Mouse (Mus musculus): ENCODE measurements around the gene Tnik.

The Tnik gene

DNA sequence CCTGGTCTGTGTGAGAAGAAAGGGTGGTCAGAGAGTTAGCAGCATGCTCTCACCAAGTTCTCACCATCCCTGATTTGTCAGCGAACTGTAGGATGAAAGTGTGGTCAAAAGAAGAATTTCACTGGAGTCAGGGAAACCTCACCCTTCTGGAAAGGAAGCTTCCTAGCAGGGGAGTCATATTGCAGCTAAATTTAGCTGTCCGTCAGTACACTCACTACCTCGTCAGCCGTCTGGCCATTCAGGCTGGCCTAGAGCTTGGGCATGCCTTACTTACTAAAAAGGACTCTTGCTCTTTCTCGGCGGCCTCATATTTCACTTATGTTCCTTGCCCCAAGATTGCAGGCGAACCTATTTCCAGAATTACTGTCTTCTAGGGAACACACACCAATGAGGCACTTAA is 222.7 kb downstream of the Tnik start:
- no peak for DNase-seq (ENCODE audit: low spot score)

DNA sequence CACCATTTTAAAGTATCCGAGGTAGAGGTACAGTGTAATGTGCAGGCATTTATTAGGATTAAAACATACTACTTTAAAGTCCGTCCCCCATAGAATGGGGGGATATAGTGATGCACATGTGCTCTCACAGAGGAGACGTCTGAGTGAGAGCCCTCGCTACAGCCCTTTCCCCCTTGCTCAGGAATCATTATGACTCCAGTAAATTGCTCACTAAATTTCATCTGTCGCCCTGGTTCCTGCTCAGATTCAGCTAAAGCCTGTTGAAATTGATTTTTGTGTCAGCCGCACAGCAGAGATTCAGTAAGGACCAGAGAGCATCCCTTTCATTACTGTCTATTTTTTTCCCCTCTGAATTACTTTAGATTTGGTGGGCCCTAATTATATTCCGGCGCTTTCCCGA is 224.4 kb downstream of the Tnik start:
- DNase-seq (ENCODE audit: low spot score), result no peak

DNA sequence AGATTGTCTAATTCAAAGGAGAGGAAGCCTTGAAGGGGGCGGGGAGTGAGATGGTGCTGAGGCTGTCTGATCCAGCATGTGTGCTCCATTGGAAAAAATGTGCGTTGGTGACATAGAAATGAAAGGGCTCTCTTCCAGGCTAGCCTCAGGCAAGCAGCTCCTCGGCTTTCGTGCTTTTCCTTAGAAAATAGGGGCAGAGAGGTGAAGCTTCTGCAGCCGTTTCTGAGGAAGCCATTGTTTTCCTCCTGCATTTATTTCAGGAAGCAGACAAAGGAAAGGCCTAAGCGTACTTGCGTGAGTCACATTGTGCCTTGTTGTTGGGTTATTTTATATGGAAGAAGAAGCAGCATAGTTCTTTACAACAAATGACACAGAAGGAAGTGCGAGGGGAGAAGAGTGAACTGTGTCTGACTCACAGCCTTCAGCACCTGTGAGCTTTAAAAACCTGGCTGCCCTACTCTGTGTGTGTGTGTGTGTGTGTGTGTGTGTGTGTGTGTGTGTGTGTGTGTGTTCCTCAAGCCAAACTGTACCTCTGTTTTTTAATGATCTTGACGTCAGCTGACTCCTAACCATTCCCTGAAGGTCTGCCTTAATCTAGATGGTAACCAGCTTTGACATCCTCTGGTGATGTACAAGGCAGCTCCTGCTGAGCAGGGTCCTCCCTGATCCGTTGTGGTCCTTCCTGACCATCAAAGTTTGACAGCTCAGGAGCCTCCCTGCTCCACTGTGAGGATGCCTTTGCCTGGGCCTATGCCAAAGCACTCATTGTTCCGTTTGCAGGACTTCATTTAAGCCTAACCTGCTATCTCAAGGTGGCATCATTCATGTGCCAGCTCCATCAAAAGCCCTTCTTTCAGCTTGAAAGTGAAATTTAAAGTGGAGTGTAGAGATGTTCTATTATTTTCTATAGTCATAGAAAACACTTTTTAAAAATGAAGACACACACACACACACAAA is 228.3 kb downstream of the Tnik start:
- DNase-seq (ENCODE audit: low spot score), result no peak

DNA sequence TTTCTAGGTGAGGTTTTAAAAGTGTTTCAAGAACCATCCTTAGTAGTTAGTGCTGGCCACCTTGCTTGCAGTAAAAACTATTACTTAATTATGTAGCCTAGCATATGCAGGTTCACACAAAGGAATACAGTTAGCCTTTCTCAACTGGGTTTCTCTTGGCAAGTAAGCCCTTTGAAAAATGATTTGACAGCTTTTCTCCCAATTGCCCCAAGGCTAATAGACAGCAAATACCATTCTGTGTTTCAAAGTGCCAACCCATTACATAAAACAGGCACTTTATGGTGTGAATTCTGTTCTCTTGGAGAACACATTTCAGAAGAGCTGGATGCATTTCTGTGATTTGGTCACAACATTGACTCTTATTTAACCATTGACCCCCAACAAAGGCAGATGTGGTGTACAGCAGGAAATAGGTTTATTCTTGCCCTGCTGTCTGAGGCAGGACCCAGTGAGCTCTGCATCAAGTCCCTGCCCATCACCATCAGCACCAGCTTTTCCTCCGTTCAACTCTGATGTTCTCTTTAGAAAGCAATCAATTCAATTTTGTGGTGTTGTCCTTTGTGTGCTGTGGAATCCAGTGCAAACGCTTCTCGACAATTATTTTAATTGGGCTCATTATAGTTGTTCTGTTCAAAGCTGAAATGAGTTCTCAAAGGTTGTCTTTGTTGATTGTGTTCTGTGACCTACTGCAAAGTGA is 233.9 kb downstream of the Tnik start:
- DNase-seq (ENCODE audit: low spot score), result no peak

DNA sequence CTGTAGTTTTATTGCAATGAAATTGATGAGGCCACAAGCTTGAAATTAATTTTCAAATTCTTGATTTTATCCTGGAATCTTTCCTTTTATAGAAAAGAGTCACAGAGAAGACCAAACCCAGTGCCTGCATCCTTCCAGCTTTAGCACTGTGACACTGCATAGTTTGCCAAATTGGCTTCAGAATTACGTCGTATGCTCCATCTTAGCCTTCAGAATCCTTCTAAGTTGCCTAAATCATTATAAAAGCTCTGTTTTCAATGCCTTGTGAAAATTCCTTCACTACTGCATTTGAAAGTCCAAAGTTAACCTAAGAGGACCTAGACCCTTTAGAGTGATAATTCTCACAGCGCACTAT is 234.5 kb downstream of the Tnik start:
- DNase-seq (ENCODE audit: low spot score), result no peak

DNA sequence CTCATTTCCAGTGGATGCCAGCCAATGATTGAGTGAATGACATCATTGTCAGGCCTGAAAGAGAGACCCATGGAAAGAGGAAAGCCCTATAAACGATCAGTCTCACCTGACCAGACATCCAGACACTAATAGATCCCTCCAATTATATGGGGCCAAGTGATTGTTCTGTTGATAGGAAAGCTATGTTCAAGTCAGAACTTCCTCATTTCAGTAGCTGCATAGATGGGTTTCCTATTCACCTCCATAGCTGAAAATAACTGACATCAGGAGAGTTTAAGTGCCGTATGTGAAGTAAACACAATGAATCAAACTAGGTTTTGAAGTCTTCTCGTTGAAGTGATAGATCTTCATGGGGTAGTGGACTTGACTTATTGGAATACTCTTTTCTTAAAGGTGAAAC is 239.7 kb downstream of the Tnik start:
- DNase-seq (ENCODE audit: low spot score), result no peak

DNA sequence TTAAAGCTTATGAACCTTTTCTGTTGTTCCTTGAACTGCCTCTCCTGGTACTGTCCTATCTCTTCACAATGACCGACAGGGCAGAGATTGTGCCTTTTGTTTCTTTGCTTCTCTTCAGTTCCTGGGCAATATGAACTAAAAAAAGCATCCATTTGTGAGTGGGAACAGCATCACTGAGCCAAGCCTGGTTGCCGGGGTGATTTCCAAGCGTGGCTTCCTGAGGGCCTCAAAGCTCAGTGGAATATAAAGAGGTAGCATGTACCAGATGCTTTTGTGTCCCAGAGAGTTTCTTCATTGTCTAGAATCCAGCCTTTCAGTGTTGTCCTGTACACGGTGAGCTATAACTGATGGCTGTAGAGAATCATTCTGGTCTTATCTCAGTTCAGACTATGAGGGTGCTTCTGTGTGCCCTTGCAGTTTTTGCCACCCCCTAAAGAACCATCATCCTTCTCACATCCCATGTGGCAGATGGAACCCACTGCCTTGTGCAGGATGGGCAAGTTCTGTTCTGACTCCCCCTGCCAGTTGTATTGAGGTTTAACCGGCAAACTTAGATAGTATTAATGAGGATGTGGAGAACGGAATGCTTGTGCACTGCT is 246.4 kb downstream of the Tnik start:
- no peak for DNase-seq (ENCODE audit: low spot score)

DNA sequence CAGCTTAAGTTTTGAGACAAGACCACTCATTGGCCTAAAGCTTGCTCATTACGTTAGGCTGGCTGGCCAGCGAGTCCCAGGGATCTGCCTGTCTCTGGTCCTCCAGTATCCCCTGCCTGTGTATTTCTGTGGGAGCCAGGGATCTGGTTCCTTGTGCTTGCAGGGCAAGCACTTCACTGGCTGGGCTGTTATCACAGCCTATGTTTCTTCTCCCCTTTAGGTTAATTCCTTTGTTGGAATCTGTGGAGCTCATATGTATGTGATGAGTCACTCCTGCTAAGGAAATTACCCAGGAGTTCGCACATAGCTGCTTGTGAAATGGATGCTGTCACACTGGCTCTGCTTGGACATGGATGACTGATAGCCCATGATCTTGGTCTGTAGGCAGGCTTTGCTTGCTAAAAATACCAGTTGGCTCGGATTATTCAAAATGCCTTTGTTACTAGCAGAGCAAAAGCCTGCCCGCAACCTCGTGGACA is 260.0 kb downstream of the Tnik start:
- DNase-seq (ENCODE audit: low spot score), result no peak

DNA sequence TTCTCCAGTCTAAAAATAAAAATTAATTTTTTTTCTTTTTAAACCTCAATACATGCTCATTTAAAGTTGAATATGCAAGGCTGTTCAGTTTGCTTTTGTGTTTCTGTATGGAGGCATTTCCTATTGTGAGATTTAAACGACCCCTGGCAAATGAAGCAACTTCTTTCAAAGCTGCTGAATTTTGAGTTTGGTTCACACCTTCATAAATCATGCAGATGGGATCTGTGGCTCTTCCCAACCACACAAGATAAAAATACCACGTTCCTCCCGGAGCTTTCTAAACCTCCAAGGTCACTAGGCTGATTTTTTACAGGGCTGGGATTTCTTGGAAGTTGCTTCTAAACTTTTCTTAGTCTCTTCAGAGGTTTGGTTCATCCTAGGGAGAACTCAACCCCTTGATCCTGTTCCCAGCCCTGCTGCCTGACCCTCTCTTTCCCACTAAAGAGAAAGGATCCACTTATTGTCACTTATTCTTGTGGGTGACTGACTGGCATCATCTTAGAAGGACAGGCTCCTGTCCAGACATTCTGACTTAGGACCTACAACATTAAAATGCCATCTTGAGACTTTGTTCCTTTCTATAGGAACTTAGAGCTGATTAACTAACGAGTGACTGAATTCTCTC is 260.6 kb downstream of the Tnik start:
- DNase-seq (ENCODE audit: low spot score), result no peak

DNA sequence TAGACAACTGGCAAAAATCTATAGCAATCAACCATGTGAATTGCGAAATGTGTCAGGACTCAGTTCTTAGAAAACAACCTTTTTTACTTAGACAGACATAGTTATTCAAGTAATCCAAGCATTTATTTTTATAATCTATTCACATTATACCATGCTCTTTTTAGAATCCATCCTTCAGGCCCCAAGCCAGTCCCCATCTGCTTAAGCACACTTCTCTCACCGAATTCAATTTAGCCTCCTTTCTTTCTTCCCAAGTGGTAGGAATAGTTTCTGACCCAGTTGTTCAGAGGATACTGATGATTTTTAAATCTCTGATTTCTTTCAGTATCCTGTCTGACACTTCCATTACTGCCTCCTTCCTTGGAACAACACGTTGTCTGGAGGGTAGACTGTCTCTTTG is 261.5 kb downstream of the Tnik start:
- no peak for DNase-seq (ENCODE audit: low spot score)

DNA sequence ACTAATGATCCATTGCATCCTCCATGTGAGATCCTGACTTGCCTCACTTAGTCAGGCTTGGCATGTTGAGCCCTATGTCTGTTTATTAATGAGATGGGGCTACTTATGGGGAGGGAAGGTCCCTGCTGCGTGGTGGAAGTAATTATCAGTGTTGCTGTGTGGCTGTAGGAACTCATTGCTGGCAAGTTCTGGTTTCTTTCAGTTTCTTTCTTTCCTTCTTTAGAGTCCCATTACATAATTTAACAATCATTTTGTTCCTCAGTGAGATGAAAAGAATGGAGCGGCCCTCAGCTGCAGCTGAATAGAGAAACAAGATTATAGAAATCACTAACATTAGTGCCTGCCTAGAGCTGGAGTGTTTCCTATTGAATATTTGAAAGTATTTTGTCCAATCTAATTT is 263.7 kb downstream of the Tnik start:
- no peak for DNase-seq (ENCODE audit: low spot score)

DNA sequence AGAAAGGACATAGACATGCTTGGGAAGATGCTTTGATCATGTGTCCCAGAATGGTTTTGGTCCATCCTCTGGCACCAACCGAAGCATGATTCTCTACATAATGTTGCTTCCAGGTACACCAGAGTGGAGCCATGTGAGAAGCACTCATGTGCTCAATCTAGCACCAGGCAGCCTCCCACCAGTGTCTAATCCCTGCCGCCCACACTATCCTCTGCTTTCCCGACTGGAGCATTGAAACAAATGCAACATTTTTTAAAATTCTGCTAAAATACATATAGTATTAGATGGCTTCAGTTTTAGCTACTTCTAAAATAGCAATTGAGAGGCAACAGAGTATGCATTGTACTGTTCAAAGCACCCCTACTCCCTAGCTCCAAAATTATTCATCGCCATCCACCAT is 264.2 kb downstream of the Tnik start:
- no peak for DNase-seq (ENCODE audit: low spot score)

DNA sequence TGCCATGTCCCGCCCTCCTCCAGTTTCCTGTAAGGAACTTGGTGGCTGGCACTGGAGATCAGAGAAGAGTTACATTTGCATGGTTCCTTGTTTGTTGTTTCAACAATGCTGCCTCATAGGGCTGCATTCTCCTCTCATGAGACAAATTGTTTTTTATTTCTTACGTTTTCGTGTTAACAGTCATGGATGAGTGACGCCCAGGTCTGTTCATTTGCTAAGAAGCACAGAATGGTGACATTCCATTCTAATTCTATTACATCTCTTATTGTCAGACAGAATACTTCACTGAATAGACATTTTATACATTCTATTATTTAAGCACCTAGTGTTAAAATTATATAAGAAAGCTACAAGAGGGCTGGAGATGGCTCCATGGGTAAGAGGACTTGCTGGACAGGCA is 266.5 kb downstream of the Tnik start:
- DNase-seq (ENCODE audit: low spot score), result no peak

DNA sequence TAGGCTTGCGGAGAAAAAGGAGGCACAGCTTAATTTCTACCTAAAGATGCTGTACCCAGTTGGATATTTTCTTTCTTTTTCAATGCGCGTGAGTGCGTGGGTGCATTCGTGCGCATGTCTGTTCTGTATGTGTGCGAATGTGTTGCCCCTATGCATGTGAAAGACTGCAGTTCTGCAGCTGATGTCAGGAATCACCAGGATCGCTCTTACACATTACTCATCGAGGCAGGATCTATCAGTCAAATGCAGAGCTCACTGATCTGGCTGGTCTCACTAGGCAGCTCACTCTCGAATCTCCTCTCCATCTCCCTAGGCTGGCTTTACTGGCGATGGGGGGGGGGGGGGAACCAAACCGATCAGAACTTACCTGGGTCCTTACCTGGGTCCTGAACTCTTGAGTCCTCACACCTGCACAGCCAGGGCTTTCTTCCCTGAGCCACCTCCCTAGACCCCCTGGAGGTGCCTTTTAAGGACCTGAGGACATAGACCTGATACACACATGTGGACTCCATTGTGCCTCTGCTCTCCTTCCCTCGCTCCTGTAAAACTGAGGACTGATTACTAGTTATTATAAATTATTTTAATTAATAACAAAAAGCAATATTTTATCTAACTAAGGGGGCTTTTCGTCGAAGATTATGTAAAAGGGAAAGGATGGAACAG is 268.4 kb downstream of the Tnik start:
- DNase-seq (ENCODE audit: low spot score), result no peak

DNA sequence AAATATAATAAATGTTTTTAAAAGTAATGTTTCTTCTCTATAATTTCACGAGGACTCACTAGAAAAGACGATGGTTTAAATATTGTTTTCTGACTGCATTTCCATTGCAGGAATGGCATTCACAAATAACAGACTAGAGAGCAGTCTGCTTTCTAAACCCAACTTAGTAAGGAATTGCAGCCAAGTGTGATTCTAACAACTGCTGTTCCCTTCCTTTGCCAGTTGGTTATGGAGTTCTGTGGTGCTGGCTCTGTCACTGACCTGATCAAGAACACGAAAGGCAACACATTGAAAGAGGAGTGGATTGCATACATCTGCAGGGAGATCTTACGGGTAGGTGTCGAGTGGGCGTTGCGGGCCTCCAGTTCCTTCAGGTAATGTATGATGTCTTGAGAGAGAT is 269.7 kb downstream of the Tnik start:
- no peak for DNase-seq (ENCODE audit: low spot score)

DNA sequence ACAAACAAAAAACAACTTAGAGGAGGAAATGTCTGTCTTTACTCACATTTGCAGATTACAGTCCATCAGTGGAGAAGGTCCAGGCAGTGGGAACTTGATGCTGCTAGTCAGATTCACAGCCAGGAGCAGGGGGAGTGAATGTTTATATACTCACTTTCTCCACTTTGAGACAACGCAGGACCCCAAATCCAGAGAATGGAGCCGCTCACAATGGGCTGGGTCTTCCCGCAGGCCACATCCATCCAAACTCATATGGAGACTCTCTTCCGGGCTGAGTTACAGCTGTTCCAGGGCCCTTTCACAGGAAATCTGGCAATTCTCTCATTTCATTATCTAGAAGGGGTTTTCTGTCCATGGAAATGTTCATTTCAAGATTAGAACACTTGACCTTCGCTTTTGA is 277.1 kb downstream of the Tnik start:
- no peak for DNase-seq (ENCODE audit: low spot score)

DNA sequence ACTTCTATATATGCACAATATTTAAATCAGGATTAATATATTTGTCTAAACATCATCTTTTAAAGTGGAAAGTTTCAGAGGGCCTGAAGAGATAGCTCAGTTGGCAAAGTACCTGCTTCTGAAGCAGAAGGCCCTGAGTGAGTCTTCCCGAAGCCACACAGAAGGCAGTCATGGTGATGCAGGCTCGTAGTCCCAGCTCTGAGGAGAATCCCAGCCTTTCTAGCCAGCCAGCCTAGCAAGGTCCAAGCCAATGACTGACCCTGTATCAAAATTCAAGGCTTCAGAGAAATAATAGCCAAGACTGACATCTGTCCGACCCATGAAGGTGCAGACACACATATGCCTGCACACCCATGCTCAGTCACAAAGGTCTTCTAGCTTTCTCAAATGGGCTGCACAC is 279.9 kb downstream of the Tnik start:
- no peak for DNase-seq (ENCODE audit: low spot score)

DNA sequence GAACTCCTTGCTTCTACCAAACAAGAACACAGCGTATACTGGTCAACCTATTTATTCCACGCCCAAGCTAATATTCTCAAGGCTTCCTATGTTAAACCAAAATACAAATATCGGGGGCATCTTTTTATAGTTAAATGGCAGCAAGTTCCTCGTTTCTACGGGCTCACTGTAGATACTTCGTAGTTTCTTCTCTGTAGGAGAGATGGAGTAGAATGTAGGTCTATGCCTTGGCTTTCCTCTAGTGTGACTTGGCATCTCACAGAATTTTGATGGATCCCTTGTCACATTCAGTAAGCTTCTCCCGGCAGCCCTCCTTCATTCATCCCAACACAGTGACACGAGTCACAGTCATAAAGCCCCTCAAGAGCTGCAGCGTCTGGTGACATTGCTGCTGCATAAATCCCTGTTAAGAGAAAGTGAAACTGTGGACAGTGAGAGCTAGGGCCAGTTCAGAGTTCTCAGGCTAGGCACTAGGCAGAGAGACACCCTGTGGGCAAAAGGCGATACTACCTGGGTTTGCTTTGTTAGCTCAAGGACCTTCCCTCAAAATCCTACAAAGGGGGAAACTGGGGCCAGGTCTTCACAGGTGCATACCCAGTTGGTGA is 280.5 kb downstream of the Tnik start:
- no peak for DNase-seq (ENCODE audit: low spot score)

DNA sequence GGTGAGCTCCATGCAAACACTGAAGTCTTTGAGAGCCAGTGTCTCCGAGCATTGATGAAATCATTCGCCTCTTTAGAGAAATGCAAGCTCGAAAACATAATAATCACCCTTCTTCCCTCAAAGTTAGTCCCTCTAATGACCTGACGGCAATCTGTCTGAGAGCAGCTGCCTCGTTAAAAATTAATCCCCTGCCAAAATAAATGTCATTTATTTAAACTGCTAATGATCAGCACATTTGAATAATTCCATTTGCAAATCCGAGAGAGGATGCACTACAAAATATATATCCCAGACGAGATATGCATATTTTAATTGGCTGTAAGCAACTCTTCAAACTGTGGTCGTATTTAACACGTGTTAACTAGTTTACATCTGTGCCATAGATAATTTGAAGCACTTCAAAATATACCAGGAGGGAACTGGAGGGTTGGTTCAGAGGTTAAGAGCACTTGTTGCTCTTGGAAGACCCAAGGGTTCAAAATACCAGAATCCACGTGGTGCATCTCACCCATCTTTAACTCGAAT is 281.4 kb downstream of the Tnik start:
- no peak for DNase-seq (ENCODE audit: low spot score)

DNA sequence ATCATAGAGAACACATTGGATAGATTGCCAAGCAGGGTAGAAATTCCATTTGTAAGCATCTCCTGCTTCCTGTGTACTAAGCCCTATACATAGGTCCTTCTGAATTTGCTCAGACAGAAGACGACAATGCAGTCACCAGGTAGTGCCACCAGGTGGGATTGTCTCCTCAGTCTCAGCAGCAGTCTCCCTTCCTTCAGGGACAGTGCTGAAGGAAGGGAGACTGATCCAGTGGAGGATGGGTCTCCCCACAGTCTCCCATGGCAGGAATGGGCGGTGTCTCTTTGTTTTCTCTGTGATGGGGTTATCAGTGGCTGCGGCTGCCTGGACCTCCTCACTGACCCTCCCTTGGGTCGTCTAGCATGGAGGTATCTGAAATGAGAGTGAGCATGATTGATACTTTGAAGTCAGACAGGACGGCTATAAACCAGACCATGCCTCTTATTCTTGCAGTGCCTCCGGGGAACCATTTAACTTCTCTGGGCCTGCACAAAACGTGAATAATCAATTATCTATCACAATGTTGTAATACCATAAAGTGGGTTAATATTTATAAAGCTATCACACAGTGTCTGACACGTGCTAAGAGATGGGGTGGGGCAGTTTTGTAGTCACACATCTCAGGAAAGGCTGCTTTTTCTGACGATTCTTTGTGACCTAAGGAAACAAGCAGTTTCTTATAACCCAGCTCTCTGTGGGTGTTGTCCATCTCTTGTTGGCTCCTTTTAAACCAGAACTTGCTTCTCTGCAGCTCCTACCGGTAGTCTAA is 285.1 kb downstream of the Tnik start:
- no peak for DNase-seq (ENCODE audit: low spot score)

DNA sequence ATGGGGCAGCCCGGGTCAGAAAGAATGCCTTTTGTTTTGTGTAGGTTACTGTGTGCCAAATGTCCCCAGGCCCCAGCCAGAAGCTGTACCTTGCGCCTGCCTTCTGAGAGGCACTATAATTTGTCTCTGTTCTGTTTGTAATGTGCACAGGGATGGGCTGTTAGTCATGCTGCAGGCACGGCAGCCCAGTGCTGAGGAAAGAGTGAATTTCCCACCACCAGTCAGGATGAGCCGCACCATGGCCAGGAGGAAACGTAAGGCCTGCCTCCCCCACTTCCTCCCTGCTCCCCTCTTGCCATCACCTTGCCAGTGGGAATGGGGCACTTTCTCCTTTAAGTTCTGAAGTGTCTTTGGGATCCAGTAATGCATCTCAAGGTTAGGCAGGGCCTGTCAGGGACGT is 286.4 kb downstream of the Tnik start:
- no peak for DNase-seq (ENCODE audit: low spot score)

Data from left cerebral cortex, adult 11 months (tissue).